Mouse (Mus musculus): ENCODE measurements around the gene Rcbtb2.

DNA sequence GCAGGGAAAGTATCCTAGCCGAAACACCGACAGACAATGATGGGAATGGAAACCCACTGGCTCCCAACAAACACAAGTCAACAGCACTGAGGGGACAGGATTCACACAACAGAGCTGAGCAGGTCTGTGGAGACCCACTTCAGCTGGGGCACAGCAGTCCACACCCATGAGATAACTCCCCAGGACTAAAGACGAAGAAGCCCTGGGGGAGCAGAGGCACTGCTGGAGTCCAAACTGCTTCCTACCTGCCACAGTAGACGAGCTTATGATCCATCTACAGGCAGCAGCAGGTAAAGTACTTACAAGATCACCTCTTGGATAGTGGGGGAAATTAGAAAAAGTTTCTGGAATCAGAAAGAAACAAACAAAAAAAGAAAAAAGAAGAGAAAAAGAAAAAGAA lies 131.6 kb downstream of the Rcbtb2 start:
- TF ChIP-seq CTCF (IDR thresholded peaks at IDR 0.05; ENCODE audit: control insufficient read depth, insufficient read depth, insufficient replicate concordance, low read depth, low read length) (no peak), POLR2A (IDR thresholded peaks at IDR 0.05; ENCODE audit: control insufficient read depth, low read depth, low read length) (no peak)

All from testis, adult 2 months (tissue).